Mouse (Mus musculus) olfactory bulb, adult 2 months (tissue): Measurements from ENCODE around the gene Tmem168. TPM values are rescaled to one million over a fixed set of nuclear protein-coding genes. Genes with fewer than 3 reads are reported as not detected.

Experiments used
- H3K27ac ChIP-seq: fragments of 200-500 bp; 2 replicates; pipeline ENCODE4 v1.5.1; 2012; ENCODE audit warnings: low read depth, low read length; ENCODE audit not compliant: insufficient read depth
- H3K4me1 ChIP-seq: fragments of 200-500 bp; 2 replicates; pipeline ENCODE4 v1.6.1; 2012; ENCODE audit warnings: low read length; ENCODE audit not compliant: control insufficient read depth, insufficient read depth
- H3K4me3 ChIP-seq: fragments of 200-500 bp; 2 replicates; pipeline ENCODE4 v1.5.1; 2012; ENCODE audit warnings: mild to moderate bottlenecking, low read depth, low read length, moderate library complexity; ENCODE audit not compliant: insufficient read depth
- CTCF ChIP-seq: fragments of 200-500 bp; IDR thresholded peaks from 2 replicates; pipeline ENCODE4 v1.5.1; 2012; ENCODE audit warnings: low read depth, mild to moderate bottlenecking, low read length, moderate library complexity; ENCODE audit not compliant: insufficient read depth
- POLR2A ChIP-seq: fragments of 200-500 bp; IDR thresholded peaks from 2 replicates; pipeline ENCODE4 v1.6.1; 2012; ENCODE audit warnings: mild to moderate bottlenecking, low read depth, low read length, moderate library complexity; ENCODE audit not compliant: insufficient read depth
- WGBS: fragments of 180-500 bp; shearing (Covaris S2); methylation state at CpG from one replicate; pipeline ENCODE4 v1.1.7; 2018; 5-methylcytosine and 5-hydroxymethylcytosine counted together
- polyA plus RNA-seq: library from polyadenylated mRNA; stranded (reverse); fragments of >200 nt; gene quantifications from 2 replicates; pipeline ENCODE4 v1.2.4, GENCODE M21; 2012; ENCODE audit warnings: low replicate concordance; ENCODE audit not compliant: missing spikeins, insufficient read depth, insufficient read length

Tmem168 gene
- polyA plus RNA-seq: not detected in 2 replicates

GRCm38 (mm10) chr6:13607621-13608493 is at the start of gene Tmem168:
Tmem168 (minus strand) TSS chr6:13608100.
- H3K4me3 ChIP-seq: peak within 1 kb of the TSS; percentile 78
- 2% methylated on average over 71 of the region's 71 CpGs for WGBS
- TF ChIP-seq POLR2A (peak; percentile 81), CTCF (no peak; the same call in 1 of the 2 replicates)

GRCm38 (mm10) chr6:13654081-13654480 is 46.2 kb upstream of the Tmem168 start:
- Histone ChIP-seq H3K4me1 (no peaks in the 10 kb centered on the region), H3K27ac (no peak overlapping the region), H3K4me3 (no peak overlapping the region)
- TF ChIP-seq POLR2A (no peak), CTCF (no peak)

More at GRCm38 (mm10) chr6:13607621-13608493, at the start of gene Tmem168:
- H3K27ac ChIP-seq: peak within 1 kb of the TSS; percentile 56
- no peaks in the 10 kb centered on the region for H3K4me1 ChIP-seq

- Histone ChIP-seq H3K4me1 (no peaks in the 10 kb centered on the region), H3K4me3 (no peak overlapping the region), H3K27ac (no peak overlapping the region)
- WGBS: 95% methylated on average over 3 of the region's 3 CpGs
- no peak for TF ChIP-seq CTCF
- TF ChIP-seq POLR2A: no peak
Observed at GRCm38 (mm10) chr6:13652284-13652683, 44.4 kb upstream of the Tmem168 start.

- WGBS: 98% methylated on average over 3 of the region's 3 CpGs
- Histone ChIP-seq H3K4me1 (no peaks in the 10 kb centered on the region), H3K27ac (no peak overlapping the region), H3K4me3 (no peak overlapping the region)
- TF ChIP-seq POLR2A (no peak), CTCF (no peak)
Observed at GRCm38 (mm10) chr6:13650854-13651253, 43.0 kb upstream of the Tmem168 start.

- no peak overlapping the region for H3K4me3 ChIP-seq
- no peak for TF ChIP-seq POLR2A
- H3K4me1 ChIP-seq: no peaks in the 10 kb centered on the region
- no peak overlapping the region for H3K27ac ChIP-seq
Observed at GRCm38 (mm10) chr6:13648305-13648704, 40.4 kb upstream of the Tmem168 start.

DNA sequence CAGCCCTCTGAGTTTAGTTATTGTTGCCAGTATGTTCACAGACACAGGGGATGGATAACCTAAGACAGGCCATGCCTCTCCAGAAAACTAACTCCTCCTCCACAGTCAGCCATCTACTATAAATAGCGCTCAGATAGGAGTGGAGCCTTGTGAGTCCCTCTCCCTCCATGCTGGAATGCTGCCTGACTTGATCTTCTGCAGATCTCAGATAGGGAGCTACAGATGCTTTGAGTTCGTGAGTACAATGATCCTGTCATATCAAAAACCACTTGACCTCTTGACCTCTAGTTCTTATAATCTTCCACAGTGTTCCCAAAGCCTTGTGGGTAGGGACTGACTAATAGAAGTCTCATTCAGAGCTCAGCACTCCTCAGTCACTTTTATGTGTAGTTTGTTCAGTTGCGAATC is 28.7 kb upstream of the Tmem168 start:
- H3K4me3 ChIP-seq: no peak overlapping the region
- no peaks in the 10 kb centered on the region for H3K4me1 ChIP-seq
- 87% methylated on average over 3 of the region's 3 CpGs for WGBS
- no peak overlapping the region for H3K27ac ChIP-seq
- no peak for TF ChIP-seq POLR2A
- TF ChIP-seq CTCF: no peak

DNA sequence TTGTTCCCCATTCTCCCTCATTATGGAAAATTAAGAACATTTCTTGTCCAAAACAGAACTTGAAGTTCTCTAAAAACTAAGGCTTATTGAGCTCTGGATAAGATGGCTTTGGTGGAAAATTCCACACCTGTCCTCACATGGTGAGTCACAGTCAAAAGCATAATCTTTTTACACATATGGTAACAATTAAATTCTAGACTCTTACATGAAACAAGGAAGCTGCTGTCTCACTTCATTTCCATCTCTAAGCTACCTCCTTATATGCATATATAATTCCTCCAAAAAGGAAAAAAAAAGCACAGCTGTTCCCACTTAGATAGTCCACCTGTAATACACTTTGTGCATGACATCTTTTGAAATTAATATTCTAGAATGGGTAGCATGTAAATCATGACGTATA is 24.7 kb upstream of the Tmem168 start:
- H3K4me3 ChIP-seq: no peak overlapping the region
- H3K4me1 ChIP-seq: no peaks in the 10 kb centered on the region
- TF ChIP-seq CTCF (no peak), POLR2A (no peak)
- H3K27ac ChIP-seq: no peak overlapping the region
- WGBS: 96% methylated on average over 1 of the region's 1 CpGs

DNA sequence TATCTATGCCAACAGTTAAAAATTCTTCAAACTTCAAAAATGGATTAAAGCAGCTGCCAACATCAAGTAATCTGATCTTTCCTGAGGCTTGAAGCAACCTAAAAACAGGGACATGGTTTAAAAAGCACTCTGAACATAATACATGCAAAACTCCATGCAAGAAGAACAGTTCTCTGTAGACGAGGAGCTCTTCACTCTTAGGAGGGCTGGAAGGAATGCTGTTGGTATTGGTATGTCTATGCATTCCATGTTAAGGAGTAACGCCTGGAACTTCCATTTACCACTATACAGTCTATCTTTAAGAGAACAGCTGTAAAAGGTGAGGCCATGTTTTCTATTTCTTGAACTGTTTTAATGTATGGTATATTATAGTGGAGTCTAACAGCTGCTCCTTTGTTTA is 22.7 kb upstream of the Tmem168 start:
- no peak overlapping the region for H3K4me3 ChIP-seq
- H3K27ac ChIP-seq: no peak overlapping the region
- no peak for TF ChIP-seq POLR2A
- TF ChIP-seq CTCF: no peak
- 65% methylated on average over 2 of the region's 2 CpGs for WGBS
- H3K4me1 ChIP-seq: no peaks in the 10 kb centered on the region

DNA sequence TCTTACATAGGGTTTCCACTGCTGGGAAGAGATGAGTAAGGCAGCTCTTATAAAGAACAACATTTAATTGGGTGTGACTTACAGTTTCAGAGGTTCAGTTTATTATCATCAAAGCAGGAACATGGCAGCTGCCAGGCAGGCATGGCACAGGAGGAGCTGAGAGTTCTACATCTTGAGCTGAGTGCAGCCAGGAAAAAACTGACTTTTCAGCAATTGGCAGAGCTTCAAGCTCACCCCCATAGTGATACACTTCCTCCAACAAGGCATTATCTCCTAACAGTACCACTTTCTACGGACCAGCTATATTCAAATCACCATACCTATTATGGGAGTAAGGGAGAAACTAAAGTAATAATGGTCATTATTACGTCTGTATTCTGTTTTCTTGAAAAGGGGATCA is 11.7 kb upstream of the Tmem168 start:
- Histone ChIP-seq H3K4me3 (no peak overlapping the region), H3K4me1 (no peaks in the 10 kb centered on the region), H3K27ac (no peak overlapping the region)
- no peak for TF ChIP-seq CTCF
- TF ChIP-seq POLR2A: no peak
- WGBS: 77% methylated on average over 2 of the region's 2 CpGs

DNA sequence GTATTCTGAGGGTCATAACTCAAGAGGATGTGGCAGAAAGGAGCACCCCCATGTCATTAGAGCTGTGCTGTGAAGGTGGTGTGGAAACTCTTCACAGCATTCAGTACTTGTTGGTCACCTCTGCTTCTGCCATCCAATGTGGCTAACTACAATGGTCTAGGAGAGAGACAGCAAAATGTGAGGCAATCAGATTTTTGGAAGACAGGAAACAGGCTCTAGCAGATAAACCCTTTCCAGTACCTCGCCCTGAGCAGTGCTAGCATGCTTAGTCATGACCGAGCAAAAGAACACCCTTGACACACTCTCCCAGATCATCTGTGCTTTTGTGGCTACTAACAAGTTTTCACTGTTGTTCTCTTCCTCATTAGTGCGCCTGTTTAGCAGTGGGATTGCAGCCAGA is 9.2 kb upstream of the Tmem168 start:
- no peak overlapping the region for H3K27ac ChIP-seq
- WGBS: 78% methylated on average over 3 of the region's 3 CpGs
- H3K4me3 ChIP-seq: no peak overlapping the region
- TF ChIP-seq POLR2A (no peak), CTCF (no peak)
- no peaks in the 10 kb centered on the region for H3K4me1 ChIP-seq
